Mouse (Mus musculus) cerebellum, adult 11 months (tissue): Measurements from ENCODE around the gene Metap2.
"Not testable (repeated sequence)": the region's sequence is repeated elsewhere in the genome, so short reads cannot be mapped to it uniquely, and the experiment has no call there.

ENCODE experiments used
- DNase-seq: peaks from one replicate; pipeline ENCODE4 v3.0.0; 2022

Gene Metap2

GRCm38 (mm10) chr10:93833699-93834393 lies 63.0 kb downstream of the Metap2 start:
- peak; percentile 24 for DNase-seq

GRCm38 (mm10) chr10:93833370-93833698 lies 63.6 kb downstream of the Metap2 start:
- no peak for DNase-seq

- no peak for DNase-seq
Observed at GRCm38 (mm10) chr10:93832811-93833210, 64.1 kb downstream of the Metap2 start.

GRCm38 (mm10) chr10:93831730-93832574 lies 64.9 kb downstream of the Metap2 start:
- DNase-seq, result no peak

- DNase-seq, result no peak
Observed at GRCm38 (mm10) chr10:93830931-93831729, 65.8 kb downstream of the Metap2 start, which contains the start of gene Usp44. Usp44 (plus strand) TSS chr10:93831555.

GRCm38 (mm10) chr10:93829898-93830831 lies 66.7 kb downstream of the Metap2 start:
- DNase-seq, result no peak

GRCm38 (mm10) chr10:93818661-93819060 lies 78.2 kb downstream of the Metap2 start:
- DNase-seq, result peak; percentile 72

GRCm38 (mm10) chr10:93813755-93814154 lies 83.1 kb downstream of the Metap2 start:
- no peak for DNase-seq

- peak; percentile 81 for DNase-seq
Observed at GRCm38 (mm10) chr10:93812774-93813415, 84.0 kb downstream of the Metap2 start.

GRCm38 (mm10) chr10:93812098-93812497 lies 84.8 kb downstream of the Metap2 start:
- no peak for DNase-seq

GRCm38 (mm10) chr10:93810590-93811185 lies 86.2 kb downstream of the Metap2 start:
- DNase-seq, result peak; percentile 67

GRCm38 (mm10) chr10:93809438-93809837 lies 87.5 kb downstream of the Metap2 start:
- DNase-seq, result not testable (repeated sequence)
